Mouse (Mus musculus): ENCODE measurements around the gene Ceacam9. TPM values are rescaled to one million over a fixed set of nuclear protein-coding genes. Genes with fewer than 3 reads are reported as not detected.
A peak's percentile ranks its signal among the peaks of the same experiment; 100 is the strongest.
"Not testable (repeated sequence)": the region's sequence is repeated elsewhere in the genome, so short reads cannot be mapped to it uniquely, and the experiment has no call there.

Gene Ceacam9
- total RNA-seq (2017), result not detected in 2 replicates

DNA sequence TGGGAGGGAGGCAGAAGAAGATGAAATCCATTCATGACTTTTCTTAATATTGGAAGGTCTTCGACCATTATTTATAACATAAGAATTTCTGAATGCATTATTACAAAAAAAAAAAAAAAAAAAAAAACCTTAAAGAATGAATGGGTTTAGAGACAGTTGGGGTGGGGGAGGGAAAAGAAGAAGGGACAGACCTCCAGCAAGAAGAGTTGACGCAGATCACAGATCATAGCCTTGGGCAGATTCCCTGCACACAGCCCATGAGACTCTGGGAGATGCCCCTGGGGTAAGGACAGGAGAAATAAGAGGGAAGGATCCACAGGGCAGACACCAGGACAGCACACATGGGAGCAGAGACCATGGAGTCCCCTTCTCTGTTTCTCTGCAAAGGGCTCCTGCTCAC is at the start of gene Ceacam9:
Ceacam9 (plus strand) TSS at position 301 of the 400 bp plus-strand sequence.
- no peak for ATAC-seq (replicated peaks in 1 of 2; ENCODE audit: insufficient read depth in 1 of 2, low FRiP score in 2 of 2, low TSS enrichment in 1 of 2, low read depth in 1 of 2, poor library complexity in 2 of 2, severe bottlenecking in 2 of 2)

DNA sequence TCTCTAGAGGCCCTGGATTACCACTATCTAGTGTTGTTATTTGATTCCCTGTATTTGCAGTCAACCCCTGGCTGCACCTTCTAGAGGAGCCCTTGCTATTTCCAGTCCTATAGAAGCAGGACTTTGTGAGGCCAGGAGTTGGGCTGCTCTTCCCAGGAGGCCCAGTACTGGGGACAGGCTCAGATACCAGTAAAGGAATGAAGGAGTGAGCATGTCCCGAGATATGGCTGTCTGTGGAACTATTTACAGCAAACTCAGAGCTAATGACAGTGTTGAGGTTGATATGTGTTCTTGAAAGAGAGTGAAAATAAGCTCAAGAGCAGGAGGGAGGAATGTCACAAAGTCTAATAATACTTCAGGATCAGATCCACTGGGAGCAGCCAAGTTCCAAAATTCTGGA is 47.9 kb upstream of the Ceacam9 start:
- no peak for ATAC-seq (replicated peaks in 1 of 2; ENCODE audit: insufficient read depth in 1 of 2, low FRiP score in 2 of 2, low TSS enrichment in 1 of 2, low read depth in 1 of 2, poor library complexity in 2 of 2, severe bottlenecking in 2 of 2)

DNA sequence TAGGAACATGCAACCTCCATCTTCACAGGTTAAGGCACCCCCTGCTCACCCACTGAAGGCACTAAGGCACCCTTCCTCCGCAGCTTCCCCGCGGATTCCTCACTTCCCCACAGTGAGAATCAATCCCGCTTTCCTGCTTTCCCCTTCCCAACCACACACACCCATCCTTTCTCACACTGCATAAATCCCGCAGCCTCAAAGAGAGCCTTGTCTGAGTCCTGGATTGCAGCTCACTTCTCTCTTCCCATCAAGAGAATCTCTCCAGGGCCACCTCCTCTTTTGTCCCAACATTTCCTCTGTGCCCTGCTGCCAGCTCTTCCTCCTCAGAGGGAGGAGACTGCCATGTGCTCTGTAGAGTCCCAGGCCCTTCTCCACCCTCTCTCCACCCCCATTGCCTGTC is 47.0 kb upstream of the Ceacam9 start:
- not testable (repeated sequence) for ATAC-seq (replicated peaks in 1 of 2; ENCODE audit: insufficient read depth in 1 of 2, low FRiP score in 2 of 2, low TSS enrichment in 1 of 2, low read depth in 1 of 2, poor library complexity in 2 of 2, severe bottlenecking in 2 of 2)

DNA sequence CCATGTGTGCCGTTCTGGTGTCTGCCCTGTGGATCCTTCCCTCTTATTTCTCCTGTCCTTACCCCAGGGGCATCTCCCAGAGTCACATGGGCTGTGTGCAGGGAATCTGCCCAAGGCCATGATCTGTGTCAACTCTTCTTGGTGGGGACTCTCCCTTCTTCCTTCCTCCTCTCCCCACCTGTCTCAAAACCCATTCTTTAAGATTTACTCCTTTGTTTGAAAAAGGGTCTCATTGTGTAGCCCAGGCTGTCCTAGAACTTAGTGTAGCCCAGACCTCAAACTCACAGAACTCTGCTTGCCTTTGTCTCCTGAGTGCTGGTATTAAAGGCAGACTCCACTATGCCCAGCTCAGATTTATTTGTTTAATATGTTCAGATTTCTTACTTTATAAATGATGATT is 46.1 kb upstream of the Ceacam9 start, which contains the start of gene Ceacam15:
Ceacam15 (minus strand) TSS at position 101 of the 400 bp plus-strand sequence.
- ATAC-seq (replicated peaks in 1 of 2; ENCODE audit: insufficient read depth in 1 of 2, low FRiP score in 2 of 2, low TSS enrichment in 1 of 2, low read depth in 1 of 2, poor library complexity in 2 of 2, severe bottlenecking in 2 of 2), result no peak

DNA sequence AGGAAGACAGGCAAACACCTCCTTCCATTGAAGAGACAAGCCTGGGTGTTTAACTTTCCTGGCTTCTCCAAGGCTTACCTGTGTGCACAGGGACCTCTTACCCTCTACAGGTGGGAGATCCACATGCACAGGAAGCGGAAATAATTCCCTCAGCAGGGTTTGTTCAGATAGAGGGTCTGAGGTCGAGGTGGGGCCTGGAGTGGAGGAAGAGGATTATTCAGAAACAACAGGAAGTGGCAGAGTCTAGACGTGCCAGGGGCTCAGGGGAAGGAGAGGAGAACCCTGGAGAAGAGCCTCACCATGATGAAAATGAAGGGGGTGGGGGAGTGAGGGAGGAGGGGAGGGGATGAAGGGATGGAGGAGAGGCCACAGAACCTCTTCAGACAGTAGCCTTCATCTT is 41.5 kb upstream of the Ceacam9 start:
- ATAC-seq (replicated peaks in 1 of 2; ENCODE audit: insufficient read depth in 1 of 2, low FRiP score in 2 of 2, low TSS enrichment in 1 of 2, low read depth in 1 of 2, poor library complexity in 2 of 2, severe bottlenecking in 2 of 2), result not testable (repeated sequence)

DNA sequence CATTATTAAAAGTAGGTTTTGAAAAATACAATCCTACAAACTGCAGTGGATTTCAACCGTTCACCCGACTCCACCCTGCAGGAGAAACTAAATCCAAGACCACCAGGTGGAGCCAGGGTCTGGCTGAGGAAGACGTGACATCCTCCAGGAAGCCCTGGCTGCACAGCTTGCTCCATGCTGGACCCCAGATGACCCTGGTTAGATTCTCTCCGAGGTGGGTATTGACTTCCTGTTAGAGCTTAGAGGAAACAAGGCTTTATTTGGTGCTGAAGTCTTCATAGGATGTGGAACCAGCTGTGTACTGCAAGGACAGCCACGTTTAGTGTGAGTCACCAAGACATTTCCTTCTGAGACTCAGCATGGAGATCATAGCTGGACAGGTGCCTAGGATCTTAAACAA is 32.5 kb upstream of the Ceacam9 start:
- no peak for ATAC-seq (replicated peaks in 1 of 2; ENCODE audit: insufficient read depth in 1 of 2, low FRiP score in 2 of 2, low TSS enrichment in 1 of 2, low read depth in 1 of 2, poor library complexity in 2 of 2, severe bottlenecking in 2 of 2)

DNA sequence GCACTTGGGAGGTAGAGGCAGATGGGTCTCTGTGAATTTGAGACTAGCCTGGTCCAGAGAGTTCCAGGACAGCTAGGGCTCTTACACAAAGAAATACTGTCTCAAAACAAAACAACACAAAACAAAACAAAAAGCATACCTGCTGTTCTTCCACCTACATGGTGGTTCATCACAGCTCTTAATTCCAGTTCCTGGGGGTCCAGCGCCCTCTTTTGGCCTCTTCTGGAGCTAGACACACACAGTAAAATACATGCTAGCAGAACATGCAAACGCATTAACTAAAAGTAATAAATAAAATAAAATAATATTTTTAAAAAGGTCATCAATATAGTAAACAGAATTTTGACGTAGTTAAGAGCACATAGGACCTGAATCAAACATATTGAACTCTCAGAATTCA is 26.7 kb upstream of the Ceacam9 start:
- no peak for ATAC-seq (replicated peaks in 1 of 2; ENCODE audit: insufficient read depth in 1 of 2, low FRiP score in 2 of 2, low TSS enrichment in 1 of 2, low read depth in 1 of 2, poor library complexity in 2 of 2, severe bottlenecking in 2 of 2)

DNA sequence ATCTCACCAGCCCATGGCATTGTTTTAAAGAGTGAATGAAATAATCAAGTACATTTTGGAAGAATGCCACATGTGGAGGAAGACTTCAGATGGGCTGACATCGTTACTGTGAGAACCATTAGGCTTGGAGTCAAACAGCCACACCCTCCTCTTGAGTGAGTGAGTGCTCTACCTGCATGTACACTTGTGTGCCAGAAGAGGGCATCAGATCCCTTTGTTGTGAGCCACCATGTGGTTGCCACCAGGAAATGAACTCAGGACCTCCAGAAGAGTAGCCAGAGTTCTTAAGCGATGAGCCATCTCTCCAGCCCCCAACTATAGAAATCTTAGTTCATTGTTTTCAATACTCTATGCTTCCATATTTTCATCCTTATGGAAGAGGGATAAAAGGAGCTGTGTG is 22.7 kb upstream of the Ceacam9 start:
- ATAC-seq (replicated peaks in 1 of 2; ENCODE audit: insufficient read depth in 1 of 2, low FRiP score in 2 of 2, low TSS enrichment in 1 of 2, low read depth in 1 of 2, poor library complexity in 2 of 2, severe bottlenecking in 2 of 2), result peak; percentile 42 to 80; a peak in 2 of 4 replicates

DNA sequence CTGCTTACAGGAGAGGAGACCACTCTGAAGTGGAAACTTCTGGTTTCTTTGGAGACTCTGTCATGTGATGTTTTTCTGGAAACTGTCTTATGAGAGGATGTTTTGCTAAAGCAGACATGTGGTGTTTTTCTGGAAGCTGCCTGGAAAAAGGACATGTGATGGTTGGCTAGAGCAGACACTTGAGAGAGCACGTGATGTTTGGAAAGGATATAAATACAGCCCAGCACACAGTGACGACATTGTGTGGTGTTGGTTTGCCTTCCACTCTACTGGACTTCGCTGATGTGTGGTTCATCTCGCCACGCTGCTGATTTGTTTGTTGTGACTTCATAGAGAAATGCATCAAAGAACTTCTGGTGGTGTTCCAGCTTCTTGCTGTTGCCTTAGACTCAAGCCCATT is 21.1 kb upstream of the Ceacam9 start:
- ATAC-seq (replicated peaks in 1 of 2; ENCODE audit: insufficient read depth in 1 of 2, low FRiP score in 2 of 2, low TSS enrichment in 1 of 2, low read depth in 1 of 2, poor library complexity in 2 of 2, severe bottlenecking in 2 of 2), result no peak

DNA sequence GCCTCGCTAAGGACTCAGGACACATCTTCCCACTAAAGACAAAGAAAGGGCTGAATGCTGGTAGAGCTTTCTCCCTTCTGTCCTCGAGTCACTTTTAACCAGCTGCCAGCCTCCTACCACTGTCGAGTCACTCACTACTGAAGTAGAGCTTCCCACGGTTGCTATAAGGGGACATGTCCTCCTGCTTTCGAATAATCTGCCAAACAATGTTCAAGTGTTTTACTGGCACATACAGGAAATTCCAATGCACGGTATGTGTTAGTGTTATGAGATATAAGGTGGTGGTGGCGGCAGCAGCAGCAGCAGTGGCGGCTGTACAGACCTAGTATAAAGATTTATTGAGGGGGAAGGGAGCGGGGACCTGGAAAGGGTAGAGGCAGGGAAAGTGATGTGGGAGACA is 15.3 kb upstream of the Ceacam9 start:
- ATAC-seq (replicated peaks in 1 of 2; ENCODE audit: insufficient read depth in 1 of 2, low FRiP score in 2 of 2, low TSS enrichment in 1 of 2, low read depth in 1 of 2, poor library complexity in 2 of 2, severe bottlenecking in 2 of 2), result no peak

DNA sequence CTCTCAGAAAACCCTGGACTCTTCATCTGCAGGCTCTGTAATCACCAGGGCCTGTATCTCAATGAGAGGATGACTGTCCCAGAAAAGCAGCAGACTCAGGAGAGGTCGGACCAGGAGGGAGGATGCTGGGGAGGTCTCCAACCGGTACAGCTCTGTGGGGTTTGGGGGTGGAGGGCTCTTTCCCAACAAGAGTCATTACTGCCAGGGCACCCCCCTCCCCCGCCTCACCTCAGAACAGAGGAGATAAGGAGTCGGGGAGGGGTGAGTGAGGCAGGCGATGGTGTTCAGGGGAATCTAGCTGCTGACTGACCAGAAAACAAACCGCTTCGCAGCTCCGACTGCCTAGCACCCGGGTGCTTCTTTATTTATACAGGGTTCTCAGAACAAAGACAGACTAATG is 13.5 kb upstream of the Ceacam9 start:
- no peak for ATAC-seq (replicated peaks in 1 of 2; ENCODE audit: insufficient read depth in 1 of 2, low FRiP score in 2 of 2, low TSS enrichment in 1 of 2, low read depth in 1 of 2, poor library complexity in 2 of 2, severe bottlenecking in 2 of 2)

DNA sequence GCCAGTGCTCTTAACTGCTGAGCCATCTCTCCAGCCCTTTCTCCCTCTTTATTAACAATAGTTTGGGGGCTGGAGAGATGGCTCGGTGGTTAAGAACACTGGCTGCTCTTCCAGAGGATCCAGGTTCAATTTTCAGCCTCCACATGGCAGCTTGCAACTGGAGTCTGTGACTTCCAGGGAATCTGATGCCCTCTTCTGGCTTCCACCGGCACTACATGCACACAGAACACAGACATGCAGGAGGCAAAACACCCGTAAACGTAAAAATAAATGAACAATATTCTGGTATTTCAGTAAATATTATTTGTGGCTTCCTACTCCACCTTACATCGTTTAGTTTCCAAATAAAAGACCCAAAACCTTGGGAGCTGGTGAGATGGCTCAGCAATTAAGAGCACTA is 11.1 kb upstream of the Ceacam9 start:
- no peak for ATAC-seq (replicated peaks in 1 of 2; ENCODE audit: insufficient read depth in 1 of 2, low FRiP score in 2 of 2, low TSS enrichment in 1 of 2, low read depth in 1 of 2, poor library complexity in 2 of 2, severe bottlenecking in 2 of 2)

DNA sequence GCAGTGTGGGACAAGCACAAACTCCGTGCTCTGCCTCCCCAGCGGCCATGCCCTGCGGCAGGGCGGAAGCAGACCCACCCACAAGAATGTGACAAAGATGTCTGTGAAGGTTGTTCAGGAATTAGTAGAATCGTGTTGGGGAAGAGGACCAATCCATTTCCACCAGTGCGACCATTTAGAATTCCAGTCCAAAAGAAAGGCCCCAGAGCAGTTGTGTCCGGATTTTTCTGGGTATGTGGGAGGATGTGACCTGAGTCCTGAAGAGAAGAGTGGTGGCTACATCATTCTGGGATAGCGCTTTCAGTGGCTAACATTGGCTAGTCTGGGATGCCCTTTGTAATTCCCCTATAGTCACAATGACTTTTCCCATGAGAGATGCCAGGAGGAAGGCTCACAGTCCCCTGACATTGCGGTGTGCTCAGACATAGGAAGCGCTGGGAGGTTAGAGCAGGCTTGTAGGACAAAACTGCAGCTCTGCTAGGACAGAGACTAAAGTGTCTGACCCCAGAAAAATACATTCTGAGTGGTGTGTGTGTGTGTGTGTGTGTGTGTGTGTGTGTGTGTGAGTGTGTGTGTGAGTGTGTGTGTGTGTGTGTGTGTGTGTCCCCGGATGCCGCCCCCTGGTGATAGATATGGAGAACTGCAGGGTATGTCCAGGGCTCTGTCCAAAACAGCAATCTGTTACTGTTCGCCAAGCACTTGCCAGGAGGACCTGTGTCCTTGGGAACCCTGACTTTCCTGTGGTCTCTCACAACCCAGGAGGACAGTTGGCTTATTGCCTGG is 8.9 kb upstream of the Ceacam9 start:
- no peak for ATAC-seq (replicated peaks in 1 of 2; ENCODE audit: insufficient read depth in 1 of 2, low FRiP score in 2 of 2, low TSS enrichment in 1 of 2, low read depth in 1 of 2, poor library complexity in 2 of 2, severe bottlenecking in 2 of 2)

DNA sequence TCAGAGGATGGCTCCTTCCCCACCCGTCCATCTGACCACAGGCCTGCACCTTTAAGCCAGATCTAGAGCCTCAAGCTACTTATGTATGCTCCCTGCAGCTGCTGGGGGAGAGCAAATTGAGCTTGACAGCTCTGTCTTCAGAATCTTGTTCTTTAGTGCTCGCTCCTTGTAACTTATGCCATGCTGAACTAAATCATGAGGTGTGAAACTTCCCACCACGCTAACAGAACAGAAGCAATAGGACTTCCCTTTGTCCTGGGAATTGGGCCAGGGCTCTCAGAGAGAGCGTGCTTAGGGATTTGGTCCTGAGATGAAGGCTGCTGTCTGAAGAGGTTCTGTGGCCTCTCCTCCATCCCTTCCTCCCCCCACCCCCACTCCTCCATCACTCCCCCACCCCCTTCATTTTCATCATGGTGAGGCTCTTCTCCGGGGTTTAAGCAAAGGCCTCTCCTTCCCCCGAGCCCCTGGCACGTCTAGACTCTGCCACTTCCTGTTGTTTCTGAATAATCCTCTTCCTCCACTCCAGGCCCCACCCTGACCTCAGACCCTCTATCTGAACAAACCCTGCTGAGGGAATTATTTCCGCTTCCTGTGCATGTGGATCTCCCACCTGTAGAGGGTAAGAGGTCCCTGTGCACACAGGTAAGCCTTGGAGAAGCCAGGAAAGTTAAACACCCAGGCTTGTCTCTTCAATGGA is 5.1 kb upstream of the Ceacam9 start:
- ATAC-seq (replicated peaks in 1 of 2; ENCODE audit: insufficient read depth in 1 of 2, low FRiP score in 2 of 2, low TSS enrichment in 1 of 2, low read depth in 1 of 2, poor library complexity in 2 of 2, severe bottlenecking in 2 of 2), result 0 out of 4 replicates have a peak, but pooled peaks of 1 of the 2 experiments have one; percentile 17

DNA sequence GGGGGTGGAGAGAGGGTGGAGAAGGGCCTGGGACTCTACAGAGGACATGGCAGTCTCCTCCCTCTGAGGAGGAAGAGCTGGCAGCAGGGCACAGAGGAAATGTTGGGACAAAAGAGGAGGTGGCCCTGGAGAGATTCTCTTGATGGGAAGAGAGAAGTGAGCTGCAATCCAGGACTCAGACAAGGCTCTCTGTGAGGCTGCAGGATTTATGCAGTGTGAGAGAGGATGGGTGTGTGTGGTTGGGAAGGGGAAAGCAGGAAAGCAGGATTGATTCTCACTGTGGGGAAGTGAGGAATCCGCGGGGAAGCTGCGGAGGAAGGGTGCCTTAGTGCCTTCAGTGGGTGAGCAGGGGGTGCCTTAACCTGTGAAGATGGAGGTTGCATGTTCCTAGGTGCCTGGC is 761 bp downstream of the Ceacam9 start:
- ATAC-seq (replicated peaks in 1 of 2; ENCODE audit: insufficient read depth in 1 of 2, low FRiP score in 2 of 2, low TSS enrichment in 1 of 2, low read depth in 1 of 2, poor library complexity in 2 of 2, severe bottlenecking in 2 of 2), result not testable (repeated sequence)

DNA sequence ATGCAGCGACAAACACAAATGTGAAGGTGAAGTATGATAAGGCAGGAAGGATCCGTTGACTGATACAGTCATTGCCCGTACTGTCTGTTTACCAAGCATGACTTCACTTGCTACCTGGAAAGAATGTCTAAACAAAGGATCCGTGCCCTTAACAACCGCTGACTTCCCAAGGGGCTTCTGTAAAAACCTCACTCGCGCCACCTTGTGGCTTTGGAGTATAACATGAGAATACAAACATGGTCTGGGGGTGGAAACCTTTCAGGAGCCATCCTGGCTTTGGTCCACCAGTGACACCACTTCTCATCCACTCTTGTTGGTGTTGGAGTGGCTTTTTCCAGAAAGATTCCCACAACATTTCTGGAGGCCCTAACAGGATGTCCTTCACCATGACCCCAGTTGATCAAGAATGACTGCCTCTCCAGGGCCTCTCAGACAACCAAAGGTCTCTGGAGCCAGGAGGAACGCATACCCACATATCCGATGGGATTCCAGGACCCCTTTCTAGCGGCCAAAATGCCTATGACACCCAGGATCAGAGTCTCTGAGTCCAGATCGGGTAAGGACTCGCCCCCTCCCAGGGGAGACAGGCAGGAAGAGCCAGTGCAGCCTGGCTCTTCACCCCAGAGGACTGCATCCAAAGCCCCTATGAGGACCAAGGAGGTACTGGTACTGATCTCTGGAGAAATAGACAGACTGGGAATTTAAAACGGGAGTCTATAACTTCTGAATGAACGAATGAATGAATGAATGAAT is 7.0 kb downstream of the Ceacam9 start:
- ATAC-seq (replicated peaks in 1 of 2; ENCODE audit: insufficient read depth in 1 of 2, low FRiP score in 2 of 2, low TSS enrichment in 1 of 2, low read depth in 1 of 2, poor library complexity in 2 of 2, severe bottlenecking in 2 of 2), result peak; percentile 70; a peak in 3 of 4 replicates

DNA sequence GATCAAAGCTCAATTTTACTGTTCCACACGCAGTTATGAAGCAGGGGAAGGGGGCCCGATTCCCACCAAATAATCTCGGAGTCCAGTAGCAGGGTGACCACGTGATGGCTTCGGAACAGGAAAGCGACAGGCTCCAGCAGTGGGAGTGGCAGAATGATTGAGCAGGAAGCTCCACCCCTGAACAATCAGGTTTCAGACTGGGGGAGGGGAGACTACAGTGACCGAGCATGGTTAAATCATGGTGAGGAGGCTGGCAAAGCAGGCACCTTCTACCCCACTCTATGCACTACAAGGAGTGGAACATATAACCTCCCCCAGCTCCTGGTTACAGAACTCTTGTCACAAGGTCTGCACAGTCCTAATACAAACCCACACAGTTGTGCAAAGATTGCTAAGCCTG is 7.8 kb downstream of the Ceacam9 start:
- ATAC-seq (replicated peaks in 1 of 2; ENCODE audit: insufficient read depth in 1 of 2, low FRiP score in 2 of 2, low TSS enrichment in 1 of 2, low read depth in 1 of 2, poor library complexity in 2 of 2, severe bottlenecking in 2 of 2), result peak in 1 of 2 experiments; percentile 48; a peak in 1 of 4 replicates

DNA sequence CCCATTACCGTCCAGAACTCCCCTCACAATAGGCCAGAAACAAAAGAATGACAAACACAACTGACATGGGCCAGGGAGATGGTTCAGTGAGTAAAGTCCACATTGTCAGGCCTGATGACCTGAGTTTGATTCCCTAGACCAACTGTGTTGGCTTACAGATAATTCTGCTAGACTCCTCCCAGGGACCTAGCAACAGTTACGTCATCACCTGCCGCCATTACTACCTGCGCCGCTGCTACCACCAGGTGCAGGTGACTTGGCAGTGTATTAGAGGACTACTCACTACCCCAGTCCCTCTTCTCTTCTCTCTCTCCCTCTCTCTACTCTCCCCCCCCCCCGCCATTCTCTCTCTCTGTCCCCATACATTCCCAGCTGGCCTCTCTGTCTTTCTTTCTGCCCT is 9.1 kb downstream of the Ceacam9 start:
- ATAC-seq (replicated peaks in 1 of 2; ENCODE audit: insufficient read depth in 1 of 2, low FRiP score in 2 of 2, low TSS enrichment in 1 of 2, low read depth in 1 of 2, poor library complexity in 2 of 2, severe bottlenecking in 2 of 2), result no peak

Data from hematopoietic stem cell, adult 5-6 weeks (primary cell).